Mouse (Mus musculus) ovary, adult 18-20 months (tissue): Measurements from ENCODE around the gene Fbxl8.
A peak's percentile ranks its signal among the peaks of the same experiment; 100 is the strongest.

Source experiments
- DNase-seq: peaks from one replicate; pipeline ENCODE4 v3.0.0; 2022; ENCODE audit warnings: low spot score, mixed read lengths

The Fbxl8 gene

GRCm38 (mm10) chr8:105257318-105258114 is 6.9 kb upstream of the Fbxl8 start:
- no peak for DNase-seq

GRCm38 (mm10) chr8:105258911-105259720 is 5.3 kb upstream of the Fbxl8 start:
- no peak for DNase-seq

GRCm38 (mm10) chr8:105259721-105260320 is 4.6 kb upstream of the Fbxl8 start:
- no peak for DNase-seq

GRCm38 (mm10) chr8:105260371-105261099 is 3.9 kb upstream of the Fbxl8 start:
- no peak for DNase-seq

- no peak for DNase-seq
Observed at GRCm38 (mm10) chr8:105261326-105261980, 3.0 kb upstream of the Fbxl8 start.

- no peak for DNase-seq
Observed at GRCm38 (mm10) chr8:105263244-105263912, 1.1 kb upstream of the Fbxl8 start.

GRCm38 (mm10) chr8:105265128-105265527 is 680 bp downstream of the Fbxl8 start:
- DNase-seq, result no peak

- DNase-seq, result no peak
Observed at GRCm38 (mm10) chr8:105266775-105267174, 2.3 kb downstream of the Fbxl8 start.

GRCm38 (mm10) chr8:105268342-105269074 is 4.1 kb downstream of the Fbxl8 start:
- no peak for DNase-seq

- no peak for DNase-seq
Observed at GRCm38 (mm10) chr8:105269075-105269458, 4.6 kb downstream of the Fbxl8 start.

GRCm38 (mm10) chr8:105269461-105269947 is 5.1 kb downstream of the Fbxl8 start, which contains the start of gene Hsf4:
Gene Hsf4 (plus strand): TSS chr8:105269801.
- DNase-seq, result peak; percentile 59

- DNase-seq, result no peak
Observed at GRCm38 (mm10) chr8:105270101-105270915, 5.9 kb downstream of the Fbxl8 start.

GRCm38 (mm10) chr8:105270916-105271186 is 6.4 kb downstream of the Fbxl8 start:
- no peak for DNase-seq

GRCm38 (mm10) chr8:105275387-105275786 is 10.9 kb downstream of the Fbxl8 start:
- DNase-seq, result no peak

GRCm38 (mm10) chr8:105275840-105276239 is 11.4 kb downstream of the Fbxl8 start, which contains the start of gene Nol3:
Gene Nol3 (plus strand): TSS chr8:105276140.
- no peak for DNase-seq

GRCm38 (mm10) chr8:105276292-105277120 is 12.1 kb downstream of the Fbxl8 start:
- DNase-seq, result no peak

- DNase-seq, result peak; percentile 81
Observed at GRCm38 (mm10) chr8:105278911-105279334, 14.5 kb downstream of the Fbxl8 start.

- DNase-seq, result no peak
Observed at GRCm38 (mm10) chr8:105280567-105280966, 16.1 kb downstream of the Fbxl8 start.
